Mouse (Mus musculus) MEL (cell line): ENCODE measurements around the gene Tgm1. TPM values are rescaled to one million over a fixed set of nuclear protein-coding genes. Genes with fewer than 3 reads are reported as not detected.
A peak's percentile ranks its signal among the peaks of the same experiment; 100 is the strongest.

ENCODE experiments used
- DNase-seq: peaks from one replicate; pipeline ENCODE4 v3.0.0; 2011; ENCODE audit warnings: low read depth, low spot score
- H3K27ac ChIP-seq: 2 replicates; pipeline ENCODE4 v1.5.1; 2012; ENCODE audit warnings: low read depth, mild to moderate bottlenecking, control low read depth, low read length, moderate library complexity; ENCODE audit not compliant: control insufficient read depth
- H3K27me3 ChIP-seq, 2 experiments: fragments of 150-350 bp in 1 of 2; sonication (generic) in 1 of 2; 2 replicates each; pipeline ENCODE4 v1.6.1; 2012; ENCODE audit warnings: low read length in 2 of 2, mild to moderate bottlenecking in 2 of 2, improper control_type of control experiment in 1 of 2, moderate library complexity in 1 of 2; ENCODE audit not compliant: insufficient read depth in 2 of 2, control insufficient read depth in 1 of 2
- H3K36me3 ChIP-seq, 2 experiments: 2 replicates each; pipeline ENCODE4 v1.6.1; 2012 to 2014; ENCODE audit warnings: low read length in 2 of 2, improper control_type of control experiment in 1 of 2, inconsistent platforms in 1 of 2, mild to moderate bottlenecking in 1 of 2; ENCODE audit not compliant: insufficient read depth in 2 of 2, control insufficient read depth in 1 of 2
- H3K4me1 ChIP-seq, 2 experiments: fragments of 150-350 bp in 1 of 2; sonication (generic) in 1 of 2; 2 replicates each; pipeline ENCODE4 v1.6.1; 2012; ENCODE audit warnings: low read length in 2 of 2, improper control_type of control experiment in 1 of 2, mild to moderate bottlenecking in 1 of 2; ENCODE audit not compliant: insufficient read depth in 2 of 2, control insufficient read depth in 1 of 2
- H3K4me3 ChIP-seq, 2 experiments: fragments of 150-350 bp in 1 of 2; sonication (generic) in 1 of 2; 2 replicates each; pipeline ENCODE4 v1.5.1; 2012; ENCODE audit warnings: low read depth in 2 of 2, low read length in 2 of 2, mild to moderate bottlenecking in 2 of 2, moderate library complexity in 2 of 2, control low read depth in 1 of 2, improper control_type of control experiment in 1 of 2; ENCODE audit not compliant: control insufficient read depth in 1 of 2, insufficient read depth in 1 of 2
- H3K79me2 ChIP-seq: 2 replicates; pipeline ENCODE4 v1.6.1; 2012; ENCODE audit warnings: mild to moderate bottlenecking, low read length, moderate library complexity; ENCODE audit not compliant: control insufficient read depth, poor library complexity, insufficient read depth
- H3K9ac ChIP-seq: 2 replicates; pipeline ENCODE4 v1.6.1; 2012; ENCODE audit warnings: low read depth, mild to moderate bottlenecking, control low read depth, low read length, moderate library complexity; ENCODE audit not compliant: control insufficient read depth, poor library complexity, severe bottlenecking
- H3K9me3 ChIP-seq: fragments of 150-350 bp; sonication (generic); replicated peaks from 2 replicates; pipeline ENCODE4 v1.6.1; 2012; ENCODE audit warnings: mild to moderate bottlenecking, low read length, improper control_type of control experiment, moderate library complexity; ENCODE audit not compliant: insufficient read depth
- CHD2 ChIP-seq: IDR thresholded peaks from 2 replicates; pipeline ENCODE4 v1.6.1; 2011; ENCODE audit warnings: low read length, improper control_type of control experiment
- CTCF ChIP-seq, 3 experiments: IDR thresholded peaks in 2 of 3; conservative IDR thresholded peaks in 1 of 3; 2 replicates each; pipeline ENCODE4 v1.5.1; 2011 to 2012; ENCODE audit warnings: low read length in 3 of 3, low read depth in 2 of 3, mild to moderate bottlenecking in 2 of 3, improper control_type of control experiment in 1 of 3, inconsistent platforms in 1 of 3, mixed read lengths in 1 of 3, moderate library complexity in 1 of 3; ENCODE audit not compliant: control insufficient read depth in 1 of 3, insufficient read depth in 1 of 3, poor library complexity in 1 of 3, severe bottlenecking in 1 of 3
- E2F4 ChIP-seq: IDR thresholded peaks from 2 replicates; pipeline ENCODE4 v1.6.1; 2011; ENCODE audit warnings: low read depth, low read length, improper control_type of control experiment, borderline replicate concordance
- EP300 ChIP-seq, 2 experiments: IDR thresholded peaks; 2 replicates each; pipeline ENCODE4 v1.6.1; 2011; ENCODE audit warnings: improper control_type of control experiment in 2 of 2, low read length in 2 of 2, low read depth in 1 of 2, mild to moderate bottlenecking in 1 of 2
- GABPA ChIP-seq: IDR thresholded peaks from 2 replicates; pipeline ENCODE4 v1.6.1; 2012; ENCODE audit warnings: low read depth, mild to moderate bottlenecking, inconsistent platforms, low read length, improper control_type of control experiment, moderate library complexity
- GATA1 ChIP-seq: IDR thresholded peaks from 2 replicates; pipeline ENCODE4 v1.6.1; 2011; ENCODE audit warnings: low read depth, low read length, improper control_type of control experiment
- JUND ChIP-seq: IDR thresholded peaks from 2 replicates; pipeline ENCODE4 v1.6.1; 2011; ENCODE audit warnings: low read depth, mild to moderate bottlenecking, improper control_type of control experiment, low read length
- MAFK ChIP-seq: IDR thresholded peaks from 2 replicates; pipeline ENCODE4 v1.6.1; 2011; ENCODE audit warnings: low read depth, mild to moderate bottlenecking, low read length, improper control_type of control experiment, borderline replicate concordance
- MEF2A ChIP-seq: IDR thresholded peaks from 2 replicates; pipeline ENCODE4 v1.6.1; 2014; ENCODE audit warnings: low read depth, mild to moderate bottlenecking, inconsistent platforms, low read length, improper control_type of control experiment; ENCODE audit not compliant: poor library complexity, insufficient replicate concordance, severe bottlenecking; ENCODE audit errors: extremely low read depth
- MXI1 ChIP-seq: IDR thresholded peaks from 2 replicates; pipeline ENCODE4 v1.6.1; 2011; ENCODE audit warnings: mild to moderate bottlenecking, low read depth, low read length, improper control_type of control experiment
- NELFE ChIP-seq: IDR thresholded peaks from 2 replicates; pipeline ENCODE4 v1.6.1; 2011; ENCODE audit warnings: low read depth, low read length, improper control_type of control experiment
- NRF1 ChIP-seq: IDR thresholded peaks from 2 replicates; pipeline ENCODE4 v1.6.1; 2014; ENCODE audit warnings: low read depth, mild to moderate bottlenecking, inconsistent platforms, low read length, improper control_type of control experiment, moderate library complexity; ENCODE audit not compliant: poor library complexity, insufficient read depth, severe bottlenecking
- POLR2A ChIP-seq, 2 experiments: IDR thresholded peaks; 2 replicates each; pipeline ENCODE4 v1.6.1; 2011 to 2012; ENCODE audit warnings: low read length in 2 of 2, mild to moderate bottlenecking in 2 of 2, control low read depth in 1 of 2, improper control_type of control experiment in 1 of 2, low read depth in 1 of 2, moderate library complexity in 1 of 2; ENCODE audit not compliant: control insufficient read depth in 1 of 2, insufficient read depth in 1 of 2, poor library complexity in 1 of 2
- RAD21 ChIP-seq: IDR thresholded peaks from 2 replicates; pipeline ENCODE4 v1.6.1; 2011; ENCODE audit warnings: mild to moderate bottlenecking, low read depth, low read length, improper control_type of control experiment
- SIN3A ChIP-seq: IDR thresholded peaks from 2 replicates; pipeline ENCODE4 v1.6.1; 2012; ENCODE audit warnings: low read length, improper control_type of control experiment, inconsistent platforms
- TAL1 ChIP-seq: IDR thresholded peaks from 2 replicates; pipeline ENCODE4 v1.6.1; 2012; ENCODE audit warnings: mild to moderate bottlenecking, inconsistent platforms, low read length, moderate library complexity, mixed read lengths
- TBP ChIP-seq: IDR thresholded peaks from 2 replicates; pipeline ENCODE4 v1.8.0; 2011; ENCODE audit warnings: low read depth, low read length, improper control_type of control experiment
- TCF12 ChIP-seq: IDR thresholded peaks from 2 replicates; pipeline ENCODE4 v1.6.1; 2014; ENCODE audit warnings: low read depth, mild to moderate bottlenecking, inconsistent platforms, low read length, improper control_type of control experiment, moderate library complexity
- USF1 ChIP-seq: IDR thresholded peaks from 2 replicates; pipeline ENCODE4 v1.6.1; 2014; ENCODE audit warnings: low read depth, mild to moderate bottlenecking, inconsistent platforms, low read length, improper control_type of control experiment, moderate library complexity
- ZMIZ1 ChIP-seq: IDR thresholded peaks from 2 replicates; pipeline ENCODE4 v1.6.1; 2012; ENCODE audit warnings: low read depth, mild to moderate bottlenecking, inconsistent platforms, low read length, improper control_type of control experiment, moderate library complexity
- polyA plus RNA-seq, 2 experiments: library from polyadenylated mRNA; stranded (reverse) in 1 of 2; unstranded in 1 of 2; fragments of >175 nt in 1 of 2; fragments of >200 nt in 1 of 2; gene quantifications; 2 replicates each; pipeline versions ENCODE4 v1.2.1 to v1.2.4; 2012; ENCODE audit warnings: low replicate concordance in 2 of 2, low read depth in 1 of 2; ENCODE audit not compliant: insufficient read length in 2 of 2, insufficient read depth in 1 of 2, missing spikeins in 1 of 2
- total RNA-seq: library from RNA; depleted of rRNA; stranded (reverse); fragments of 300-350 nt; gene quantifications from 2 replicates; pipeline ENCODE4 v1.2.3, GENCODE M21; 2012

The Tgm1 gene
- total and polyA plus RNA-seq, 3 experiments, result 6.2 to 11.4 TPM; not detected in 1

DNA sequence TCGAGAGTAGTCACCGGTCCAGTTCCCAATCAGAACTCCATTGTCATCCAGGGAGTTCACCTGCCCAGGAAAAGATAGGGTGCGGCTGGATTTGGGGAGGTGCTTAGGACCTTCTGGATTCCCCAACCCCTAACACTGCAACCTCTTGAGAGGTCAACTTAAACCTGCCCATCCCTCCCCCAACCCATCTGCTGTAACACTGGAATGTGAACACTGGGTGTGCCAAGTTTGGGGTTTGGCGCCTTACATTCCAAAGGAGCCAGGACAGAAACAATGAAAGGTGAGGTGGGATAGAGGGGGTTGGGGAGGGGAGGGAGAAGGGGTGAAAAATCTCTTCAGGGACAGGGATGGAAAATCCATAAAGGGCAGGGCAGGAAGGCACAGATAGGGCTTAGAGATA lies 4.2 kb downstream of the Tgm1 start:
- no peak overlapping the region for H3K9ac ChIP-seq
- DNase-seq, result no peak
- H3K4me1 ChIP-seq, result peaks cover 9 to 22% of the 10 kb centered on the region in 2 experiments
- H3K9me3 ChIP-seq, result no peaks in the 10 kb centered on the region
- no peak overlapping the region for H3K27ac ChIP-seq
- peaks cover 0 to 12% of the 10 kb centered on the region in 2 experiments; a peak in 2 of 4 replicates for H3K36me3 ChIP-seq
- H3K27me3 ChIP-seq, result no peaks in the 10 kb centered on the region
- TF ChIP-seq POLR2A (IDR thresholded peaks at IDR 0.05; ENCODE audit: control insufficient read depth in 1 of 2, insufficient read depth in 1 of 2, low read depth in 1 of 2, low read length in 2 of 2, poor library complexity in 1 of 2) (no peak), USF1 (no peak), SIN3A (no peak), GABPA (no peak), NRF1 (no peak), TCF12 (no peak), E2F4 (no peak), MXI1 (no peak), MEF2A (no peak), GATA1 (no peak), CTCF (IDR thresholded peaks at IDR 0.05 in 2 of 3, conservative IDR thresholded peaks at IDR 0.05 in 1 of 3; ENCODE audit: control insufficient read depth in 1 of 3, insufficient read depth in 1 of 3, low read depth in 2 of 3, low read length in 3 of 3, poor library complexity in 1 of 3, severe bottlenecking in 1 of 3) (no peak), ZMIZ1 (no peak), RAD21 (no peak), EP300 (IDR thresholded peaks at IDR 0.05; ENCODE audit: low read depth in 1 of 2, low read length in 2 of 2) (no peak), TBP (no peak), MAFK (no peak), NELFE (no peak), CHD2 (no peak)
- H3K4me3 ChIP-seq, result no peak overlapping the region
- no peaks in the 10 kb centered on the region for H3K79me2 ChIP-seq

DNA sequence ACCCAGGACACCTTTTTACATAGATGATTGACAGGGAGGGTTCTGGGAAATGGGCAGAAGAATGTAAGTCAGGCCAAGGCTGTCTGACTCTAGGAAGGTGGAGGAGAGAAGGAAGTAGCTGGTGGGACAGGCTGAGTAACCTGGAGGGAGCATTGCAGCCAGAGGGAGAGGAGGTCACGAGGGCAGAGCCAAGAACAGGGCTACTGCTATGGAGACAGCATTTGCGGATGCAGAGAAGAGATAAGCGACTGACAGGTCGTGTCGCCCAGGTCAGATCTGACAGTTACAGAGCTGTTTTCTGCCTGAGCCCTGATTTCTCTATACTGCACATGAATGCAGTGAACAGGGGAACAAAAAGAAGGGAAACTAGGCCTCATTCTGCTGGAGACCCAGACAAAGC lies 6.3 kb downstream of the Tgm1 start:
- peaks cover 9 to 18% of the 10 kb centered on the region in 2 experiments for H3K4me1 ChIP-seq
- no peak overlapping the region for H3K9ac ChIP-seq
- H3K79me2 ChIP-seq, result no peaks in the 10 kb centered on the region
- H3K27me3 ChIP-seq, result no peaks in the 10 kb centered on the region
- H3K36me3 ChIP-seq, result peaks cover 0 to 12% of the 10 kb centered on the region in 2 experiments; a peak in 2 of 4 replicates
- DNase-seq, result no peak
- TF ChIP-seq USF1, result peak; percentile 22; the same call in 1 of the 2 replicates
- TF ChIP-seq EP300 (IDR thresholded peaks at IDR 0.05; ENCODE audit: low read depth in 1 of 2, low read length in 2 of 2), result 0 out of 4 replicates have a peak, but pooled peaks of 1 of the 2 experiments have one; percentile 18
- TF ChIP-seq JUND, result no peak
- TF ChIP-seq TAL1, result no peak
- no peak overlapping the region for H3K27ac ChIP-seq
- H3K4me3 ChIP-seq, result no peak overlapping the region
- H3K9me3 ChIP-seq, result no peaks in the 10 kb centered on the region
